Mouse (Mus musculus) cortical plate, adult 2 months (tissue): ENCODE measurements at regions not wholly inside any gene's neighbourhood (a gene's known extent, or its start where the extent isn't known, plus 50 kb on each side); places are given as distances from the start of the nearest gene placed in this dataset.

Experiments used
- CTCF ChIP-seq: fragments of 200-500 bp; IDR thresholded peaks from 2 replicates; pipeline ENCODE4 v1.5.1; 2011; ENCODE audit warnings: mild to moderate bottlenecking, control low read depth, low read length; ENCODE audit not compliant: insufficient read depth; ENCODE audit errors: extremely low read depth
- POLR2A ChIP-seq: fragments of 200-500 bp; IDR thresholded peaks from 2 replicates; pipeline ENCODE4 v1.6.1; 2011; ENCODE audit warnings: mild to moderate bottlenecking, low read length, control low read depth; ENCODE audit not compliant: insufficient read depth; ENCODE audit errors: extremely low read depth

DNA sequence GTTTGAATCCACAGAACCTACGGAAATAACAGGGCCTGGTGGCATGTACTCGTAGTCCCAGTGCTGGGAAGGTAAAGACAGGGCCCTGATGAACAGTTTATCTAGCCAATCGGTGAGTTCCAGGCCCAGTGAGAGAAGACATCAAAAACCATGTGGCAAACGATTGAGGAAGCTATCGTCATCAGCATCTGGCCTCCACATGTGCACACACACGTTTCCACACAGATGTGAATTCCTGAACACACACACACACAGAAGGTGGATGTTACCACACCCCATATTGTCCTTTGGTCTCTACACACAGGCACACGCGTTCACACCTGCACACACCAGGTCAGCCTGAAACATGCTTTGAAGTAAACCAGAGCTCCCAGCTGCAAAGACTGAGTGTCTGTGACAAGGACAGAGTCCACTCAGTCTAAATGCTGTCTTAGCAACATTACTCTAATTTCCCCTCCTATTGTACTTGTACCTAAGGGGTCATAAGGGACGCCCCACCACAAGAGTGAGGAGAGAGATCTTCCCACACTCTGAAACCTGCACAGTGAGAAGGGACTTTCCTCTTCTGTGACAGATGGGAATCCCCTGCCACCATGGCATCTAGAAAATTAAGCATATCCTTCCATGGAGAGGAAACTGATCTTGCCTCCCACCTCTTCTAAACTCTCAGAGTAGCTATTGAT lies 159.1 kb upstream of the Tbl1xr1 start:
- TF ChIP-seq POLR2A (no peak), CTCF (no peak)
